Mouse (Mus musculus): Measurements from ENCODE around the gene Rragc.
"Not testable (repeated sequence)": the region's sequence is repeated elsewhere in the genome, so short reads cannot be mapped to it uniquely, and the experiment has no call there.

Rragc gene

GRCm38 (mm10) chr4:123916748-123917547 is at the start of gene Rragc:
TSS of gene Rragc (plus strand) at chr4:123917446.
- DNase-seq: peak; percentile 100

- DNase-seq: no peak
Observed at GRCm38 (mm10) chr4:123893726-123894125, 23.5 kb upstream of the Rragc start.

GRCm38 (mm10) chr4:123894295-123894694 is 23.0 kb upstream of the Rragc start:
- no peak for DNase-seq

- peak; percentile 24 to 76 for DNase-seq
Observed at GRCm38 (mm10) chr4:123898696-123899095, 18.6 kb upstream of the Rragc start.

GRCm38 (mm10) chr4:123903432-123903831 is 13.8 kb upstream of the Rragc start:
- no peak for DNase-seq

- peak; percentile 99 for DNase-seq
Observed at GRCm38 (mm10) chr4:123904333-123905125, 12.7 kb upstream of the Rragc start, which contains the start of gene Mycbp. TSS of gene Mycbp (plus strand) at chr4:123904832.

- DNase-seq: no peak
Observed at GRCm38 (mm10) chr4:123905126-123905668, 12.0 kb upstream of the Rragc start.

- DNase-seq: no peak
Observed at GRCm38 (mm10) chr4:123911503-123911902, 5.7 kb upstream of the Rragc start.

GRCm38 (mm10) chr4:123912431-123912830 is 4.8 kb upstream of the Rragc start:
- no peak for DNase-seq

GRCm38 (mm10) chr4:123917548-123918140 is 398 bp downstream of the Rragc start, which contains the start of gene 4930535I16Rik:
TSS of gene 4930535I16Rik (minus strand) at chr4:123918022.
- no peak for DNase-seq

GRCm38 (mm10) chr4:123918851-123919250 is 1.6 kb downstream of the Rragc start:
- no peak for DNase-seq

GRCm38 (mm10) chr4:123921055-123921565 is 3.9 kb downstream of the Rragc start:
- no peak for DNase-seq

- no peak for DNase-seq
Observed at GRCm38 (mm10) chr4:123927961-123928360, 10.7 kb downstream of the Rragc start.

- DNase-seq: no peak
Observed at GRCm38 (mm10) chr4:123929994-123930393, 12.7 kb downstream of the Rragc start.

GRCm38 (mm10) chr4:123934306-123934705 is 17.1 kb downstream of the Rragc start:
- peak; percentile 33 to 49 for DNase-seq

GRCm38 (mm10) chr4:123936059-123936458 is 18.8 kb downstream of the Rragc start:
- no peak for DNase-seq

- DNase-seq: peak; percentile 59 to 76
Observed at GRCm38 (mm10) chr4:123939838-123940237, 22.6 kb downstream of the Rragc start.

- not testable (repeated sequence) for DNase-seq
Observed at GRCm38 (mm10) chr4:123940878-123941277, 23.6 kb downstream of the Rragc start.

- DNase-seq: no peak
Observed at GRCm38 (mm10) chr4:123946701-123947100, 29.5 kb downstream of the Rragc start.

- no peak for DNase-seq
Observed at GRCm38 (mm10) chr4:123947149-123947548, 29.9 kb downstream of the Rragc start.

- no peak for DNase-seq
Observed at GRCm38 (mm10) chr4:123948901-123949300, 31.7 kb downstream of the Rragc start.

- no peak for DNase-seq
Observed at GRCm38 (mm10) chr4:123949649-123950048, 32.4 kb downstream of the Rragc start.

- no peak for DNase-seq
Observed at GRCm38 (mm10) chr4:123952059-123952458, 34.8 kb downstream of the Rragc start.
